Mouse (Mus musculus) limb, embryonic 11.5 days (tissue): ENCODE data around the gene Fzd4. TPM values are rescaled to one million over a fixed set of nuclear protein-coding genes. Genes with fewer than 3 reads are reported as not detected.

ENCODE experiments used
- ATAC-seq: fragments of 200-750 bp; cut with Nextera tagmentation; 2 replicates; pipeline ENCODE4 v1.8.0; 2017; ENCODE audit warnings: low read depth; ENCODE audit not compliant: insufficient number of reproducible peaks, low FRiP score, low TSS enrichment
- DNase-seq: peaks from one replicate; pipeline ENCODE4 v3.0.0-alpha.2; 2015; ENCODE audit warnings: low spot score
- H3K27ac ChIP-seq: fragments of 300-500 bp; sonication (generic); replicated peaks from 2 replicates; pipeline ENCODE4 v1.5.1; 2014; ENCODE audit warnings: low read depth, mild to moderate bottlenecking, low read length
- H3K27me3 ChIP-seq: fragments of 300-500 bp; sonication (generic); 2 replicates; pipeline ENCODE4 v1.6.1; 2014; ENCODE audit warnings: mild to moderate bottlenecking, low read length, mixed read lengths; ENCODE audit not compliant: control insufficient read depth, insufficient read depth
- H3K36me3 ChIP-seq: fragments of 300-500 bp; sonication (generic); 2 replicates; pipeline ENCODE4 v1.6.1; 2014; ENCODE audit warnings: mild to moderate bottlenecking, low read length, moderate library complexity, mixed read lengths; ENCODE audit not compliant: control insufficient read depth, insufficient read depth
- H3K4me1 ChIP-seq: fragments of 300-500 bp; sonication (generic); 2 replicates; pipeline ENCODE4 v1.6.1; 2014; ENCODE audit warnings: low read length, mixed read lengths; ENCODE audit not compliant: control insufficient read depth, insufficient read depth
- H3K4me2 ChIP-seq: fragments of 300-500 bp; sonication (generic); 2 replicates; pipeline ENCODE4 v1.6.1; 2014; ENCODE audit warnings: low read depth, mild to moderate bottlenecking, moderate library complexity; ENCODE audit not compliant: severe bottlenecking
- H3K4me3 ChIP-seq: fragments of 300-500 bp; sonication (generic); 2 replicates; pipeline ENCODE4 v1.5.1; 2014; ENCODE audit warnings: low read depth, low read length
- H3K9ac ChIP-seq: fragments of 300-500 bp; sonication (generic); 2 replicates; pipeline ENCODE4 v1.6.1; 2014; ENCODE audit warnings: mild to moderate bottlenecking, low read length
- H3K9me3 ChIP-seq: fragments of 300-500 bp; sonication (generic); 2 replicates; pipeline ENCODE4 v1.6.1; 2016; ENCODE audit warnings: low read length; ENCODE audit not compliant: control insufficient read depth
- WGBS: fragments of 180-500 bp; shearing (Covaris S2); extraction: QIAGEN DNeasy Blood & Tissue Kit; methylation state at CpG from one replicate; pipeline ENCODE4 v1.1.7; 2014; 5-methylcytosine and 5-hydroxymethylcytosine counted together
- polyA plus RNA-seq: library from polyadenylated mRNA; unstranded; fragments of >200 nt; fragmentation: Nextera tagmentation; extraction: Ambion mirVana; gene quantifications from 2 replicates; pipeline ENCODE4 v1.2.1, GENCODE M21; 2014

Fzd4 gene
- polyA plus RNA-seq, 1 experiment from 2014 or later, result 9.4 TPM

- no peak overlapping the region for H3K9ac ChIP-seq
- no peaks in the 10 kb centered on the region for H3K36me3 ChIP-seq
- WGBS, result 96% methylated on average over 1 of the region's 1 CpGs
- H3K4me1 ChIP-seq, result no peaks in the 10 kb centered on the region
- H3K27ac ChIP-seq, result no peak overlapping the region
- DNase-seq, result no peak
- ATAC-seq, result no peak
- H3K9me3 ChIP-seq, result no peaks in the 10 kb centered on the region
- no peak overlapping the region for H3K4me2 ChIP-seq
- no peak overlapping the region for H3K4me3 ChIP-seq
- H3K27me3 ChIP-seq, result no peaks in the 10 kb centered on the region
Observed at GRCm38 (mm10) chr7:89392825-89393224, 11.3 kb upstream of the Fzd4 start.

DNA sequence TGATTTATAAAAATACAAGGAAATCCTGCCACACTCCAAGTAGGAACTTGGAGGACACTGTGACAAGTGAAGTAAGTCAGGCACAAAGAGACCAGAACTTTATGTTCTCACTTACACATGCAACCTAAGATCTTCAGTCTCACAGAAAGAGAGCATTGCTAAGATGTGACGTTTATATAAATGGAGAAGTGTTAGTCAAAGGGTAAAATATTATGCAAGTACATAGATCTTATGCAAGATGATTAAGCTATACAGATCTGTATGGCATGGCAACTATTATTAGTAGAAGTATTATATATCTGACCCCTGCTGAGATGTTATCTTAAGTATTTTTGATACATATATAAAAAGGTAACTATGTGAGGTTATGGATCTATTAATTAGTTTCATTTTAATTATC, 8.8 kb upstream of the Fzd4 start:
- no peaks in the 10 kb centered on the region for H3K36me3 ChIP-seq
- ATAC-seq (no peak), DNase-seq (no peak)
- no peaks in the 10 kb centered on the region for H3K27me3 ChIP-seq
- H3K9ac ChIP-seq, result no peak overlapping the region
- H3K4me1 ChIP-seq, result no peaks in the 10 kb centered on the region
- no peak overlapping the region for H3K27ac ChIP-seq
- WGBS, result 83% methylated on average over 1 of the region's 1 CpGs
- H3K9me3 ChIP-seq, result no peaks in the 10 kb centered on the region
- H3K4me2 ChIP-seq, result no peak overlapping the region
- no peak overlapping the region for H3K4me3 ChIP-seq

DNA sequence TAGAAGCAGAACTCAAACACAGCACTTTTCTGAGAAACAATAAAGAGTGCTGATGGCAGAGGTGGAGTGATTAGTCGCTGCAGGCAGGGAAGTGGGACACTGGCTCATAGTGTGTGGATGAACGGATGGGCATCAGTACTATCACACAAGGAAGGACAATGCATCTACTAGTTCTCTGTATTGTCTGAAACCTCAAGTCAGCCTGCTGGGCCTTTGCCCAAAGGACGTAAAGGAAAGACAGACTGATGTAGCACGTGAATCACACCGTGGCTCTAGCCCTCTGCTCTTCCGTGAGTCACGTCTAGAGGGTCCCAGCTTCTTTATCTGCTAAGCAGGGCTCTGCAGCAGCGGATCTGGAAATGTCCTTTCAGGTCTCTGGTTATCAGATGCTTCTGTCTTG, 7.8 kb upstream of the Fzd4 start:
- 0 out of 2 replicates have a peak, but pooled peaks cover 3% of the 10 kb centered on the region for H3K4me1 ChIP-seq
- no peaks in the 10 kb centered on the region for H3K27me3 ChIP-seq
- 69% methylated on average over 8 of the region's 8 CpGs for WGBS
- no peak overlapping the region for H3K4me3 ChIP-seq
- ATAC-seq, result no peak
- no peak overlapping the region for H3K27ac ChIP-seq
- no peaks in the 10 kb centered on the region for H3K36me3 ChIP-seq
- no peak overlapping the region for H3K4me2 ChIP-seq
- DNase-seq, result no peak
- H3K9ac ChIP-seq, result no peak overlapping the region
- H3K9me3 ChIP-seq, result no peaks in the 10 kb centered on the region

GRCm38 (mm10) chr7:89397837-89398534, 6.2 kb upstream of the Fzd4 start:
- Histone ChIP-seq H3K9me3 (no peaks in the 10 kb centered on the region), H3K27me3 (no peaks in the 10 kb centered on the region), H3K4me2 (no peak overlapping the region), H3K36me3 (no peaks in the 10 kb centered on the region), H3K4me3 (no peak overlapping the region), H3K9ac (no peak overlapping the region), H3K4me1 (0 out of 2 replicates have a peak, but pooled peaks cover 3% of the 10 kb centered on the region), H3K27ac (no peak overlapping the region)
- DNase-seq (no peak), ATAC-seq (no peak)
- 76% methylated on average over 3 of the region's 3 CpGs for WGBS

DNA sequence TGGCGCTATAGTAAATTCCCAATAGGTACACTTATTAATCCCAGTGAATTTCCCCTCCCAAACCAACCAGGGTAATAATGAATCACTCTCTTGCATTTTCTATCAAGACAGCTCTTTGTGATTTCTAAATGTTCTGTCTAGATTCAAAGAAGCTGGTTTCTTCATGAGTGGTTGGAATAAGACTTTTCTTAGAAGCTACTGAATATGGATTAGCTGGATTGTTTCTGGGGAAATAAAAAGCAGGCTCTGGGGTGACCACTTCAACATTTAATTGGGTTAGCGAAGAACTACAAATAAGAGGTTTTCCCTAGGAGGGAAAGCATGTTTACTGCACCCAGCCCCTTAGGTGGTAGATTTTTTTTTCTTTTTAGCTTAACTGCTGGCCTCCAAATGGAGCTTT, 3.4 kb upstream of the Fzd4 start:
- H3K27me3 ChIP-seq, result no peaks in the 10 kb centered on the region
- ATAC-seq (no peak), DNase-seq (no peak)
- H3K27ac ChIP-seq, result no peak overlapping the region
- no peak overlapping the region for H3K4me3 ChIP-seq
- H3K9ac ChIP-seq, result no peak overlapping the region
- no peaks in the 10 kb centered on the region for H3K9me3 ChIP-seq
- H3K4me1 ChIP-seq, result 0 out of 2 replicates have a peak, but pooled peaks cover 3% of the 10 kb centered on the region
- H3K4me2 ChIP-seq, result no peak overlapping the region
- H3K36me3 ChIP-seq, result no peaks in the 10 kb centered on the region
- 64% methylated on average over 2 of the region's 2 CpGs for WGBS

- no peaks in the 10 kb centered on the region for H3K36me3 ChIP-seq
- DNase-seq, result no peak
- no peaks in the 10 kb centered on the region for H3K9me3 ChIP-seq
- no peak overlapping the region for H3K4me3 ChIP-seq
- H3K27me3 ChIP-seq, result no peaks in the 10 kb centered on the region
- ATAC-seq, result no peak
- 0 out of 2 replicates have a peak, but pooled peaks cover 3% of the 10 kb centered on the region for H3K4me1 ChIP-seq
- no peak overlapping the region for H3K27ac ChIP-seq
- no peak overlapping the region for H3K9ac ChIP-seq
- WGBS, result 65% methylated on average over 11 of the region's 11 CpGs
- H3K4me2 ChIP-seq, result no peak overlapping the region
Observed at GRCm38 (mm10) chr7:89401136-89401858, 2.9 kb upstream of the Fzd4 start.

DNA sequence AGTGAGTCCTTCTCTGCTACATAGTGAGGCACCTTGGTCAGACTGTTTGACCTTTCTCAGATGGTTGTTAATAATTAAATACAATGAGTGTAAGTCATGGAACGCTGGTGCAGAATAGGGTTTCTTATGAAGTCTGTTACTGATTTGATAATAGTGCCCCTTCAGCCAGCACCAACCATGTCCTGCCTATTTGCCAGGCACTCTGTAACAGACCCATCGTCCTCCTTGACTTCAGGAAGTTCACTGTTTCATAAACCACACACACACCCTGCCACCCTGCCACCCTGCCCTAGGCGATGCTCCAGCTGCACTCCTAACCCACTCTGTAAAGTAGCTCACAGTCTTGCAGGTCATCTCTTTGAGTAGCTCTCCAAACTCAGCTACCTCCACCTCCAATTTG, 2.2 kb upstream of the Fzd4 start:
- Histone ChIP-seq H3K4me3 (no peak overlapping the region), H3K27me3 (no peaks in the 10 kb centered on the region), H3K27ac (no peak overlapping the region), H3K36me3 (no peaks in the 10 kb centered on the region), H3K4me1 (0 out of 2 replicates have a peak, but pooled peaks cover 3% of the 10 kb centered on the region), H3K9me3 (no peaks in the 10 kb centered on the region), H3K9ac (no peak overlapping the region), H3K4me2 (no peak overlapping the region)
- DNase-seq, result no peak
- 81% methylated on average over 3 of the region's 3 CpGs for WGBS
- no peak for ATAC-seq

DNA sequence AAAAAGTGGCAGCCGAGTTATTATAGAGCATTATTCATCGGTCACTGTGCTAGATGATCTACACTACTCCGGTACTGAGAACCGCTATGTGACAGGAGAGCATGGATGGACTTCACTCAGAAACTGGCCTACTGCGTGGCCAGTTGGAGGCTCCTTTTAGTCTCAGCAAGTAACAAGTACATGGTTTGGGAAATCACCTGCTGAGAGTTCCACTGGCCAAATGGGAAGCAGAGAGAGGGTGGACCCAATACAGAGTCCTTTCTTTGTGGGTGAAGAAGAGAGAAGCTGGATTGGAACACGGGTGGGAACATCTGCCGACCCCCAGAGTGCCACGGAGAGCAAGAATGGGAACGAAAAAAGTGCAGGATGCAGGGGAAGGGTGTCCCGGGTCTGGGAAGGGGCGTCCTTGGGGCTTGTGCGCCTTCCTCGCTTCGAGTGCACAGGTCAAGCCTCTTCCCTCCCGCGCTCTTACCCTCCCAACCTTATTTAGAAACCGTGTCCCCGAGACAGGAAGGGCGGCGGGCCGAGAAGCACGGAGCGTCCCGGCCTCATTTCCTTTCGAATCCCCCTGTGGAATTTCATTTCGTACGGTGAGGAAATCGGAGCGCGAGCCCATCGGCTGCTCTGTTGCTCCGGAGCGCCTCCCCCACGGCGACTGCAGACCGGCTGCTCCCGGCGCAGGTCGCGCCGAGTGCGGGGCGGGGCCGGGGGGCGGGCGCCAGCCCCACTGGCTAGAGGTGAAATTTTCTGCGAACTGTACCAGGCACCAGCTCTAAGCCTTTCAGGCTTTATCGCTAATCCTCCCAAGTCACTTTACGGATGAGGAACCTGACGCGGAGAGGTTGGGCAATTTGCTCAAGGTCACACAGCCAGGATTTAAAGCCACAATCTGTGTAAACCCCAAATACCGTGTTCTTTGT, 842 bp upstream of the Fzd4 start:
- Histone ChIP-seq H3K4me1 (0 out of 2 replicates have a peak, but pooled peaks cover 3% of the 10 kb centered on the region), H3K27me3 (no peaks in the 10 kb centered on the region), H3K36me3 (peaks cover 2% of the 10 kb centered on the region; the same call in 1 of the 2 replicates), H3K27ac (peak overlapping the region; percentile 70), H3K4me2 (peak overlapping the region; percentile 94), H3K9me3 (no peaks in the 10 kb centered on the region), H3K9ac (peak overlapping the region; percentile 84), H3K4me3 (peak overlapping the region; percentile 90)
- ATAC-seq (peak; percentile 81), DNase-seq (peak; percentile 83)
- WGBS, result 6% methylated on average over 52 of the region's 52 CpGs
